Mouse (Mus musculus) myocyte (in vitro differentiated cells): ENCODE results near the gene Oit1.

ENCODE experiments used
- E2F4 ChIP-seq: IDR thresholded peaks from one replicate; pipeline ENCODE4 v1.6.1; 2011; ENCODE audit warnings: mild to moderate bottlenecking, control low read depth, moderate library complexity; ENCODE audit not compliant: insufficient read depth
- MAX ChIP-seq: IDR thresholded peaks from one replicate; pipeline ENCODE4 v1.6.1; 2011; ENCODE audit warnings: low read depth, mild to moderate bottlenecking, control low read depth
- MYOG ChIP-seq, 3 experiments: IDR thresholded peaks; one replicate each; pipeline ENCODE4 v1.6.1; 2011; ENCODE audit warnings: control low read depth in 2 of 3, low read depth in 2 of 3, mild to moderate bottlenecking in 2 of 3; ENCODE audit not compliant: insufficient read length in 2 of 3, control insufficient read depth in 1 of 3, insufficient read depth in 1 of 3
- POLR2A ChIP-seq: IDR thresholded peaks from one replicate; pipeline ENCODE4 v1.6.1; 2011; ENCODE audit warnings: low read depth, mild to moderate bottlenecking, control low read depth, moderate library complexity; ENCODE audit not compliant: insufficient read length
- REST ChIP-seq: IDR thresholded peaks from one replicate; pipeline ENCODE4 v1.6.1; 2011; ENCODE audit warnings: mild to moderate bottlenecking, control low read depth, moderate library complexity; ENCODE audit not compliant: insufficient read depth, insufficient read length
- SRF ChIP-seq: IDR thresholded peaks from one replicate; pipeline ENCODE4 v1.6.1; 2011; ENCODE audit warnings: low read depth; ENCODE audit not compliant: control insufficient read depth, insufficient read length
- USF1 ChIP-seq: IDR thresholded peaks from one replicate; pipeline ENCODE4 v1.6.1; 2011; ENCODE audit warnings: low read depth, mild to moderate bottlenecking, control low read depth, moderate library complexity

DNA sequence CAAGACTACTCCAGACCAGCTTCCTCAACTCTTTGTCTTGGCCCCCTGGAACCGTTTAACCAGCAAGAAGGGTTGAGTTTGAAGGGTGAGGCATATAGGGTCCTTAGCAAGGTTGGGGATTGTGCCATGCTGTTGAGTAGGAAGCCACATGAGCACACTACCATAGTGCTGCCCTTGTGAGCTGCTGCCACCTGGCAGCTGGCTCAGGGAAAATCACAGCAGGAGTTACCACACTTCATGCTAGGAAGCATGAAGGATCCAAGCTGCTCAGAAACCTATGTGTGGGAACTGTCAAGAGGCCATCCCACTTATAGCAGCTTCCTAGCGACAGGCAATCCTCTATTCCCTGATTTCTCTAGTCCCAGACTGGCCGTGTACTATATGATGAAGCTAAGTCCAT lies 69.9 kb downstream of the Oit1 start:
- TF ChIP-seq SRF (no peak), MAX (no peak), USF1 (no peak), E2F4 (no peak), POLR2A (no peak), REST (no peak), MYOG (IDR thresholded peaks at IDR 0.05; ENCODE audit: control insufficient read depth in 1 of 3, insufficient read depth in 1 of 3, insufficient read length in 2 of 3, low read depth in 2 of 3) (no peak)
